Mouse (Mus musculus) limb, embryonic 10.5 days (tissue): Measurements from ENCODE around the gene Glis1. TPM values are rescaled to one million over a fixed set of nuclear protein-coding genes. Genes with fewer than 3 reads are reported as not detected.

Experiments used
- DNase-seq: peaks from one replicate; pipeline ENCODE4 v3.0.0-alpha.2; 2017; ENCODE audit warnings: low spot score
- H3K27ac ChIP-seq: fragments of 300-500 bp; sonication (generic); 2 replicates; pipeline ENCODE4 v1.5.1; 2016; ENCODE audit warnings: mild to moderate bottlenecking
- H3K27me3 ChIP-seq: fragments of 300-500 bp; sonication (generic); 2 replicates; pipeline ENCODE4 v1.6.1; 2016; ENCODE audit warnings: low read depth, mild to moderate bottlenecking; ENCODE audit not compliant: poor library complexity, severe bottlenecking
- H3K36me3 ChIP-seq: fragments of 300-500 bp; sonication (generic); 2 replicates; pipeline ENCODE4 v1.6.1; 2016; ENCODE audit warnings: mild to moderate bottlenecking, moderate library complexity
- H3K4me1 ChIP-seq: fragments of 300-500 bp; sonication (generic); 2 replicates; pipeline ENCODE4 v1.6.1; 2016
- H3K4me3 ChIP-seq: fragments of 300-500 bp; sonication (generic); 2 replicates; pipeline ENCODE4 v1.5.1; 2016; ENCODE audit warnings: mild to moderate bottlenecking, moderate library complexity
- H3K9me3 ChIP-seq: fragments of 300-500 bp; sonication (generic); replicated peaks from 2 replicates; pipeline ENCODE4 v1.6.1; 2016; ENCODE audit warnings: mild to moderate bottlenecking
- WGBS: fragments of 180-500 bp; shearing (Covaris S2); methylation state at CpG from one replicate; pipeline ENCODE4 v1.1.7; 2016; 5-methylcytosine and 5-hydroxymethylcytosine counted together
- microRNA-seq: library from miRNA; unstranded; fragments of <30 nt; microRNA quantifications from one replicate; pipeline ENCODE4, GENCODE M21; 2017
- polyA plus RNA-seq: library from polyadenylated mRNA; unstranded; fragments of >200 nt; fragmentation: Nextera tagmentation; extraction: Ambion mirVana; gene quantifications from 2 replicates; pipeline ENCODE4 v1.2.1, GENCODE M21; 2016

Glis1 gene
- polyA plus RNA-seq, 1 experiment from 2014 or later: 9.9 TPM

DNA sequence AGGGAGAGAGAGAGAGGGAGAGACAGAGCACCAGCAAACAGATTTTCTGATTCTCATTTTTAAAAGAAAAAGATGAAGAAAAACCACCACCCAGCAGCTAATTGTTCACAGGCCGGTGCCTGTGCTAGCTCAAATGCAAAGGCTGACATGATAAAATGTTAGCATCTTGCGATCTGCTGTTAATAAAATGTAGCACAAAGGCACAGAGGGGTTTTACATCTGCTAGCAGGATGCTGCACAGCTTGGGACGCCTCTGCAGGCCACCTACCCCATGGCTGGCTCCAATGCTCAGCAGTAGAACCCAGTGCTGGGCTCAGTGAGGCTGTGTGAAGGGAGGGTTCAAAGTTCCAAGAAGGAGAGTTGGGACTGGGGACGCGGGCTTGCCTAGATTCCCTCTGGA is 236.3 kb downstream of the Glis1 start:
- Histone ChIP-seq H3K4me3 (no peak overlapping the region), H3K27me3 (peaks cover 40% of the 10 kb centered on the region), H3K27ac (no peak overlapping the region), H3K36me3 (no peaks in the 10 kb centered on the region), H3K4me1 (peaks cover 26% of the 10 kb centered on the region), H3K9me3 (no peaks in the 10 kb centered on the region)
- no peak for DNase-seq
- WGBS: 68% methylated on average over 5 of the region's 5 CpGs

DNA sequence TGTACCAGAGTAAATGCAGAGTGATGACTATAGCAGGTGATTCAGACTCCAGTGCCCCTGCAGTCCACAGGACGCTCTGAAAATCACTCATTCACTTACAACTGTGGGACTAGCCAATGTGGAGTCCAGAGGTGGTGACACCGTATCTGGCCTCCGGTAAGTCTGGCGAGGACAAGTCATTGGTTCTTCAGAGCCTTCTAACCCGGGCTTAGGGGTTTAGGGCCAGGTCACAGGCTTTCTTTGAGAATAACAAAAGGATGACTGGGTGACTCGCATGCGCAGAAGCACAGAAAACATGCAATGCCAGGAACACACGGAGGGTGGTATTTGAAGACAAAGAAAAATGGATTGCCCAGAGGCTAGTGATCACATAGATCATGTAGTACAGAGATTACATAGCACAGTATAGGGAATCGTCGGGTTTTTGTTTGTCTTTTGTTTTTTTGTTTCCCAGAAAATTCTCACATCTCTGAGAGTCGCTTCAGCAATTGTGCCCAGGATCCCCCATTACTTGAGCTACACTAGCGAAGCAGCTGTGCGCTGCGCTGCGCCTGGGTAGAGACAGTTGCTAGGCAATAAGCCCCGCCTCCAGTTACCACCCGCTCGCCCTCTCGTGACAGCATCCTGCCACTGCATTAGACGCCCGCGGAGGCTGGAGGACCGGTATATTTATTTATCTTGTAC is 239.4 kb downstream of the Glis1 start:
- 0 out of 2 replicates have a peak overlapping the region, but pooled peaks have one; percentile 11 for H3K4me3 ChIP-seq
- peak; percentile 92 for DNase-seq
- peaks cover 26% of the 10 kb centered on the region for H3K4me1 ChIP-seq
- peak overlapping the region; percentile 32; the same call in 1 of the 2 replicates for H3K27ac ChIP-seq
- 20% methylated on average over 23 of the region's 23 CpGs for WGBS
- H3K27me3 ChIP-seq: peaks cover 58% of the 10 kb centered on the region
- H3K9me3 ChIP-seq: no peaks in the 10 kb centered on the region
- H3K36me3 ChIP-seq: no peaks in the 10 kb centered on the region

DNA sequence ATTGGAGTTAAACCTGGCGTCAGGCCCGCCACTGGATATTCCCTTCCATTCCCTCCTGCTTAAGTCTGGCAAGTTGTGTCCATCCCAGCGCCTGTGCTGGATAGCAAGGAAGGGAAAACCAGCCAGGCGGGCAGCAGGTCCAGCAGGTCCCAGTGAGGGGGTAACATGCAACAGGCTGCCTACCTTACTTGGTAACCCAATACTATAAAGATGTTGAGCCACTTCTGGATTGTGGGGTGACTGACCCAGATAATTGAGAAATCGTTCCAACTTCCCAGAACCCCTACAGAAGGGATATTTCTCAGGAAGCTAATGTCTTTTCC is 239.9 kb downstream of the Glis1 start:
- H3K27ac ChIP-seq: no peak overlapping the region
- H3K27me3 ChIP-seq: peaks cover 63% of the 10 kb centered on the region
- H3K9me3 ChIP-seq: no peaks in the 10 kb centered on the region
- 30% methylated on average over 5 of the region's 5 CpGs for WGBS
- no peak for DNase-seq
- 0 out of 2 replicates have a peak overlapping the region, but pooled peaks have one; percentile 11 for H3K4me3 ChIP-seq
- peaks cover 26% of the 10 kb centered on the region for H3K4me1 ChIP-seq
- no peaks in the 10 kb centered on the region for H3K36me3 ChIP-seq

DNA sequence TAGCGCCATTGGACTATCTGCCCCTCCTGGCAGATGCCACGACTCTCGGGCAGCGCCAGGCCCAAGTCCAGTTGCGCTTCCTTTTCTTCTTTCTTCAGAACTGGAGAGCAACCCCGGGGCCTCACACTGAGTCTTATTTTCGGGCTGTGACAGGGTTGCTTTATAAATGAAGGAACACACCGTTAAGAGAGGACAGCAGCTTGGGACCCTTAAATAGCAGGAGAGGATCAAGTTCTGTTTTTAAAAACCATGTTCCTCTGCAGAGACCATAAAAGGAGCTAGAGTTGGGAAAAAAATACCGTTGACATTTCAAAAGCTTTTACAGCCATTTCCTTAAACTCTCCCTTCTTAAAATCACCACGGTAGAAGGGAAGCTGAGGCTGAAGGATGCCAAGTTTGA is 241.3 kb downstream of the Glis1 start:
- Histone ChIP-seq H3K4me3 (no peak overlapping the region), H3K27me3 (peaks cover 71% of the 10 kb centered on the region), H3K36me3 (no peaks in the 10 kb centered on the region), H3K9me3 (no peaks in the 10 kb centered on the region), H3K4me1 (peaks cover 25% of the 10 kb centered on the region), H3K27ac (no peak overlapping the region)
- no peak for DNase-seq
- 74% methylated on average over 10 of the region's 10 CpGs for WGBS

DNA sequence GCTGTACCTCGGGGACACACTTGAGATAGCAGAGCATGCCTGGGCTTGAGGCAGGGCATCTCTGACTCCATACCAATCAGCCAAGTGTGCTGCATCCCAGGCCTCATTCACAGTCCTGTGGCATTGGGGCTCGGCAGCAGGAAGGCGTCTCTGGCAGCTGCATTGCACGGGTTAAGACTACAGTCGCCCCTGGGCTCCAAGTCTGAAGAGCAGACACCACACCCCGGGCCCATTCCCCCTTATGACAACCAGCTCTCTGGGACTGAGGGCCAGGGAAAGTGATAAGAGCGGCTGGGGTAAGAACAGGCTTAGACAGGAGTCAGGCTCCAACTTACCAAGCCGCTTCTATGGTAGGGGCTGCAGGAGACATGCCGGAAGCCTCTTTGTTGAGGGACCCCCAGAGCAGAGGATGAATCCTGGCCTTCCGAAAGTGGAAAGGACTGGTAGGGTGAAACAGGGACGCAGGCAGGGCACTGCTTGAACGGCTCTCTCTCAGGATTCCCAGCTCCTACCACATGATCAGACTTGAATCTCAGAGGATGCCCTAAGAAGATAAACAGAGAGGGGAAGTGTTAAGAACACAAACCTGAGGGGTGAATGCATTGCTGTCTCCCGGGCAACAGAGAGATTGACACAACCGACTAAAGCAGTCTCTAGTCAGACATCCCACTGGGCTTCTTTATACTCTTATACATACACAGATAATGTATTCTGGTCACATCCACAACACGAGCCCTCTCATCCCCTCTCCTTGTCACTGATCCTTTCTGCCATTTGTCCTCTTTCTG is 246.1 kb downstream of the Glis1 start:
- Histone ChIP-seq H3K36me3 (no peaks in the 10 kb centered on the region), H3K9me3 (no peaks in the 10 kb centered on the region), H3K27me3 (peaks cover 61% of the 10 kb centered on the region), H3K27ac (0 out of 2 replicates have a peak overlapping the region, but pooled peaks have one; percentile 14), H3K4me1 (peaks cover 26% of the 10 kb centered on the region), H3K4me3 (no peak overlapping the region)
- DNase-seq: no peak
- WGBS: 57% methylated on average over 15 of the region's 15 CpGs

DNA sequence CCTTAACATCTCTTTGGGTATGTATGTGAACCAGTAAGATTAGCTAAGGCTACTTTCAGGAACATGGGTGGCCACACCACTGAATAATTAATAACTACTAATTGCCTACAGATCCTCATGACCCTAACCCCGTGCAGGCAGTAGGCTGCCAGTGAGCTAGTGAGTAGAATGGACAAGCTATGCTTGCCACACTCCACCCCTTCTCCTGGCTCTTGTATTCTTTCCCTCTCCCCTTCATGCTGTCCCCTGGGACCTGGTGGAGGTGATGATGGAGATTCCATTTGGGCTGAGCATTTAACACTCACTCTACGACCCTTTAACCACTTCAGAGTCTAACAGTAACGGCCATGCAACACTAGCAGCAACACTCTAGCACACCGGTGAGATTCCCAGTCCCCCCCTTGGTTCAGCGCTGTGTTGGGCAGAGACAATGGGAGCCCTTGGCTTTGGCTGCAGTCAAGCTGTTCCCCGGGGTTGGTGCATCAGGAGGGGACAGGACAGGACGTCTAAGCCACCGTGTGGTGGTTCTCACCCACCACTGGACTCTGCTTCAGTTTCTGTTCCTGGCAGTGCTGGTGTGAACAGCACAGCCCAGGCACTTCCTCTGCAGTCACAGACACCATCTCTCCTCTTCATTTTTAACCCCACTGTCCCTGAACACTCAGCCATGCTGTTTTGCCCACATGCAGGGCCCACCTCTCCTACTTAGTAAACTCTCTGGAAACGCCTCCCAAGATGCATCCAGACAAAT is 246.9 kb downstream of the Glis1 start:
- Histone ChIP-seq H3K36me3 (no peaks in the 10 kb centered on the region), H3K27ac (no peak overlapping the region), H3K4me1 (peaks cover 27% of the 10 kb centered on the region), H3K9me3 (no peaks in the 10 kb centered on the region), H3K4me3 (no peak overlapping the region), H3K27me3 (peaks cover 54% of the 10 kb centered on the region)
- no peak for DNase-seq
- WGBS: 39% methylated on average over 9 of the region's 9 CpGs

DNA sequence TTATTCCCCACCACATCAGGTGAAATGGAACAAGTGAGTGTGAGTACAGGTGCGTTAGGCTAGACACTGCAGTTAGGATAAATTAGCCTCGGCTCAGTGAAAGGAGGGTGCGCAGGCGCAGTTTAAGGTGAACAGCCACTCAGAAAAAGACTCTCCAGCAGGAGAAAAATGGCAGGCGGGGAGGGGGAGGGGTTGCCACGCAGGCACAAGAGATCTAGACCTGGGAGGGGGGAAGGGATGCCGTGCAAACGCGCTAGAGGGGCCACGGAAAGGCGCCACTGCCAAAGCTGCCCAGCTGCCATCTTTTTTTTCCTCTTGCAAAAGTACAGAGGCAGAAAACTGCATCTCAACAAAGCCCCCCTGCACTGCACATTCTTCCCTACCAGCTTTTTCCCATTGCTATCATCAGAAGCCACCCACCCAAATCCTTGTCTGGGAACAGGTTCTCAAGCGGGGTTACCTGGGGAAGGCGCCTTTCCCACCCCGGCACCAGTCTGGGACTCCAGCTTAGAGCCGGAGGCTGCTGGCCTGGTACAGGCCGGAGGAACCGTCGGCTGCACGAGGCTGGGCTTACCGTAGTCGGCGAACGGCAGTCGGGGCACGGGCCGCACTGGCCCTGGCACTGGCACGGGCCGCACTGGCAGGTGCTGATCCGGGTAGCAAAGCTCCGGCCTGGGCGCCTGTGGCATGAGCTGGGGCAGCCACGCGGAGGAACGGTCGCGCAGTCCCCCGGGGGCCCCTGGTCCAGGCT is 248.8 kb downstream of the Glis1 start:
- H3K4me1 ChIP-seq: peaks cover 46% of the 10 kb centered on the region
- 91% methylated on average over 37 of the region's 37 CpGs for WGBS

DNA sequence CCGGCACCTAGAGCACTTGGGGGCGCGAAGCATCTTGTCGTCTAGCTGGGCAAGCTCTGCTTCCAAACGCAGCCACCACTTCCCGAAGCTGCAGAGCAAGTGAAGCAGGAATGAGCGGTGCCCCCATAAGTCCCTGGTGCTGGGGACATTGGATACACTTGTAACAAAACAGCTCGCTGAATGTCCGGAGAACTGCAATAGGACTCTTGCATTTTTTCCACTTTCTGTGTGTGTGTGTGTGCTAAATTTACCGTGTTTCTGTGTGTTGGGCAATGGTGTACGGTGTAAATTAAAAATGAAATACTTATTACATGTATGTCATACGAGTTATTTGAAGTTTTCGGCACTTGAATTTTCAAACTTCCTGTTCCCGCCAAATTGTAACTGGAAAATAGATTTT is 249.7 kb downstream of the Glis1 start, which contains the start of gene Dmrtb1:
TSS of gene Dmrtb1 (minus strand) at position 101 of the 400 bp plus-strand sequence.
- Histone ChIP-seq H3K9me3 (no peaks in the 10 kb centered on the region), H3K27ac (peak within 1 kb of the TSS; percentile 66; the same call in 1 of the 2 replicates), H3K4me3 (no peak within 1 kb of the TSS), H3K4me1 (peaks cover 49% of the 10 kb centered on the region), H3K36me3 (no peaks in the 10 kb centered on the region), H3K27me3 (peaks cover 37% of the 10 kb centered on the region)
- 94% methylated on average over 14 of the region's 14 CpGs for WGBS
- no peak for DNase-seq

More for the DNA sequence above, 248.8 kb downstream of the Glis1 start:
- Histone ChIP-seq H3K9me3 (no peaks in the 10 kb centered on the region), H3K27ac (peak overlapping the region; percentile 66; the same call in 1 of the 2 replicates), H3K36me3 (no peaks in the 10 kb centered on the region), H3K4me3 (no peak overlapping the region), H3K27me3 (peaks cover 42% of the 10 kb centered on the region)
- DNase-seq: no peak

Small RNAs within 50 kb of the gene (microRNA-seq; reads per million reads assigned to microRNA genes)
- gene Gm24804: not detected

Other genes starting within 250 kb of the Glis1 start
- not detected in 2 replicates for gene Ldlrad1, start 225.4 kb upstream of the Glis1 start, polyA plus RNA-seq
- gene Lrrc42, start 181.1 kb upstream of the Glis1 start, polyA plus RNA-seq: 75.1 and 89.6 TPM in 2 replicates
- gene Hspb11, start 181.0 kb upstream of the Glis1 start, polyA plus RNA-seq: 23.4 and 24.6 TPM in 2 replicates
- not detected in 2 replicates for gene Dio1, start 127.4 kb upstream of the Glis1 start, polyA plus RNA-seq
- gene Yipf1, start 120.2 kb upstream of the Glis1 start, polyA plus RNA-seq: 38.8 and 42.3 TPM in 2 replicates
- 53.0 and 54.5 TPM in 2 replicates for gene Ndc1, start 66.8 kb upstream of the Glis1 start, polyA plus RNA-seq
- gene Dmrtb1, start 249.6 kb downstream of the Glis1 start, polyA plus RNA-seq: 0.21 and 0.36 TPM in 2 replicates